Mouse (Mus musculus): ENCODE measurements around the gene Atxn7l3.

DNA sequence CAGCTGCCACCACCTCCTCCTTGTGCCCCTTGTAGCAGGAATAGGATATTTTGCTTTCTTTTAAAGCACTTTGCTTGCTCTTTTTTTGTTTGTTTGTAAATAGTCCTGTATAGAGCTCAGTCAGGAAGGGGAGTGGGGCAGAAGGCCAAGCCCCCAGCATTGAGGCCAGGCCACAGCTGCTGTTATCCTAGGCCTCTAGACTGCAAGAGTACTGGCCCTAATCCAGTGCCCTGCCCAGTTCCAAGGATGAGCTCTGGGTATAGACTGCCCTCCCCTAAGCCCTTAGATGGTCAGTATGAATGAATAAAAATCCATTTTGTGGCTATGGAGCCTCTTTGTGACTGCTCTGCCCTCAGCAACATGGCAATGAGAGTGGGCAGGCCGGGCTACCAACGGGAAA, 7.5 kb downstream of the Atxn7l3 start:
- TF ChIP-seq CTCF (IDR thresholded peaks at IDR 0.05; ENCODE audit: low read depth, low read length) (no peak), GATA1 (IDR thresholded peaks at IDR 0.05; ENCODE audit: borderline replicate concordance, low read length) (no peak), TAL1 (conservative IDR thresholded peaks at IDR 0.05; ENCODE audit: low read depth, low read length) (no peak), GATA2 (IDR thresholded peaks at IDR 0.05; ENCODE audit: borderline replicate concordance, low read depth, low read length) (no peak), POLR2AphosphoS5 (IDR thresholded peaks at IDR 0.05; ENCODE audit: insufficient replicate concordance, low read depth, low read length) (no peak)
